Mouse (Mus musculus) heart, postnatal 0 days (tissue): Measurements from ENCODE around the gene Akt3.

Experiments
- CTCF ChIP-seq: IDR thresholded peaks from 2 replicates; pipeline ENCODE4 v1.5.1; 2016; ENCODE audit warnings: antibody characterized with exemption, control low read depth, low read depth
- EP300 ChIP-seq: IDR thresholded peaks from 2 replicates; pipeline ENCODE4 v1.6.1; 2016; ENCODE audit warnings: antibody characterized with exemption, low read depth

DNA sequence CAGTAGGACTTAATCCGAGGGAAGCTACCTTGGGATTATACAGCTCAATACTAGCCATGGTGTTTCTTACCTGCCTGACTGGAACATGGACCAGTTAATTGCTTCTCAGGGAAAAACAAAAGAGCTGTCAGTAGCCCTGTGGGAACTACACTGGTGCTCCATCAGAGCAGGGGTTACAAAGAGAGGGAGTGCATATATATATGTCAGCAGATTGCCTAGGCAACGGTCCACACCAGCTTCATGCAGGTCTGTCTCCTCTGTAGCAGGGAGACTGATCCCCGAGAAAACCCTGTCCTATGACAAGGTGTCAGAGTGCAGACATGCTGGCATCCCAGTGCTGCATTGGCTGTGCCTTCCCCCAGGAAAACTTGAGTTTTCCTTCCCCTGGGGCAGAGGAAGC lies 248.0 kb downstream of the Akt3 start:
- no peak for TF ChIP-seq CTCF
- no peak for TF ChIP-seq EP300
